8 mouse cellular contexts compared by ENCODE assay signal in genomic region chr2:23155199-23155621, GRCm38 (mm10). TPM values are rescaled to one million over a fixed set of nuclear protein-coding genes. Genes with fewer than 3 reads are reported as not detected.
DNase-seq lines count a peak whose midpoint lies in the region; ATAC-seq and TF ChIP-seq lines count a peak whose summit lies in the region.

No protein-coding gene starts in this region.

- peak overlapping the region; percentile 93 for H3K27ac ChIP-seq in heart, embryonic 10.5 days
- H3K27ac ChIP-seq in embryonic facial prominence, embryonic 14.5 days (replicated peaks; ENCODE audit: low read depth, low read length): peak overlapping the region; percentile 99
- H3K27ac ChIP-seq in limb, embryonic 12.5 days: peak overlapping the region; percentile 98
- peak overlapping the region; percentile 14; the same call in 1 of the 2 replicates for H3K27ac ChIP-seq in small intestine, adult 2 months (ENCODE audit: insufficient read depth, low read depth, low read length)

- 0 out of 2 replicates have a peak, but pooled peaks have one; percentile 0 for ATAC-seq in embryonic facial prominence, embryonic 14.5 days (ENCODE audit: low read depth)
- peak; percentile 1; the same call in 1 of the 2 replicates for ATAC-seq in limb, embryonic 12.5 days (ENCODE audit: insufficient number of reproducible peaks, insufficient read depth, low FRiP score, low TSS enrichment, low read depth)

- H3K4me3 ChIP-seq in heart, embryonic 10.5 days: peak overlapping the region; percentile 76
- H3K4me3 ChIP-seq in C2C12 (ENCODE audit: insufficient read depth, poor library complexity, severe bottlenecking): peak overlapping the region; percentile 93
- peak overlapping the region; percentile 84 for H3K4me3 ChIP-seq in embryonic facial prominence, embryonic 14.5 days (ENCODE audit: low read depth, low read length)
- H3K4me3 ChIP-seq in limb, embryonic 12.5 days (replicated peaks): peak overlapping the region; percentile 73
- peak overlapping the region; percentile 78 for H3K4me3 ChIP-seq in small intestine, adult 2 months (ENCODE audit: low read depth, low read length)

- H3K9me3 ChIP-seq in heart, embryonic 10.5 days: no peaks in the 10 kb centered on the region
- no peaks in the 10 kb centered on the region for H3K9me3 ChIP-seq in embryonic facial prominence, embryonic 14.5 days (ENCODE audit: control insufficient read depth, low read length)
- no peaks in the 10 kb centered on the region for H3K9me3 ChIP-seq in limb, embryonic 12.5 days

- 7% methylated on average over 5 of the region's 5 CpGs for WGBS in heart, embryonic 10.5 days
- 7% methylated on average over 5 of the region's 5 CpGs for WGBS in embryonic facial prominence, embryonic 14.5 days
- WGBS in limb, embryonic 12.5 days: 6% methylated on average over 5 of the region's 5 CpGs
- under 1% methylated on average over 5 of the region's 5 CpGs for WGBS in small intestine, adult 2 months

- DNase-seq in heart, embryonic 10.5 days (ENCODE audit: low spot score): no peak
- DNase-seq in heart, postnatal 4 days: no peak
- DNase-seq in embryonic facial prominence, embryonic 14.5 days (ENCODE audit: low spot score): peak; percentile 8
- DNase-seq in cerebellum, adult 9-11 months: no peak
- no peak for DNase-seq in right cerebral cortex, adult 18-20 months

- H3K27me3 ChIP-seq in heart, embryonic 10.5 days (ENCODE audit: insufficient read depth, poor library complexity, severe bottlenecking): no peaks in the 10 kb centered on the region
- no peaks in the 10 kb centered on the region for H3K27me3 ChIP-seq in C2C12 (ENCODE audit: control insufficient read depth, insufficient read depth, insufficient read length)
- no peaks in the 10 kb centered on the region for H3K27me3 ChIP-seq in embryonic facial prominence, embryonic 14.5 days (replicated peaks; ENCODE audit: control insufficient read depth, insufficient read depth, low read length)
- H3K27me3 ChIP-seq in limb, embryonic 12.5 days: no peaks in the 10 kb centered on the region
- no peaks in the 10 kb centered on the region for H3K27me3 ChIP-seq in small intestine, adult 2 months (ENCODE audit: control insufficient read depth, insufficient read depth, low read length)

- peaks cover 18% of the 10 kb centered on the region for H3K4me1 ChIP-seq in heart, embryonic 10.5 days
- H3K4me1 ChIP-seq in embryonic facial prominence, embryonic 14.5 days (ENCODE audit: control insufficient read depth, insufficient read depth, low read length): peaks cover 21% of the 10 kb centered on the region
- peaks cover 19% of the 10 kb centered on the region for H3K4me1 ChIP-seq in limb, embryonic 12.5 days (replicated peaks)
- H3K4me1 ChIP-seq in small intestine, adult 2 months (ENCODE audit: control insufficient read depth, insufficient read depth, insufficient read length, low read length): peaks cover 2% of the 10 kb centered on the region; the same call in 1 of the 2 replicates

- H3K79me3 ChIP-seq in C2C12 (ENCODE audit: low read depth): peaks cover 72% of the 10 kb centered on the region

- no peak for TF ChIP-seq POLR2A in small intestine, adult 2 months (IDR thresholded peaks at IDR 0.05; ENCODE audit: low read depth, low read length)

- H3K9ac ChIP-seq in embryonic facial prominence, embryonic 14.5 days (ENCODE audit: low read depth, low read length): peak overlapping the region; percentile 72
- peak overlapping the region; percentile 60 for H3K9ac ChIP-seq in limb, embryonic 12.5 days (replicated peaks)

- no peak for TF ChIP-seq CTCF in C2C12 (IDR thresholded peaks at IDR 0.05; ENCODE audit: control insufficient read depth, insufficient read depth, insufficient read length)
- TF ChIP-seq CTCF in small intestine, adult 2 months (IDR thresholded peaks at IDR 0.05; ENCODE audit: extremely low read depth, insufficient read length, insufficient replicate concordance, low read depth, low read length): no peak

- peaks cover 93% of the 10 kb centered on the region for H3K79me2 ChIP-seq in C2C12 (ENCODE audit: control insufficient read depth, insufficient read depth)

- H3K36me3 ChIP-seq in heart, embryonic 10.5 days: peaks cover 11% of the 10 kb centered on the region
- H3K36me3 ChIP-seq in C2C12 (ENCODE audit: control insufficient read depth, insufficient read depth): peaks cover 21% of the 10 kb centered on the region
- H3K36me3 ChIP-seq in embryonic facial prominence, embryonic 14.5 days (ENCODE audit: control insufficient read depth, insufficient read depth, low read length): no peaks in the 10 kb centered on the region
- peaks cover 11% of the 10 kb centered on the region; the same call in 1 of the 2 replicates for H3K36me3 ChIP-seq in limb, embryonic 12.5 days
- H3K36me3 ChIP-seq in small intestine, adult 2 months (ENCODE audit: control insufficient read depth, insufficient read depth, low read length): no peaks in the 10 kb centered on the region

- peak overlapping the region; percentile 87 for H3K4me2 ChIP-seq in embryonic facial prominence, embryonic 14.5 days (ENCODE audit: low read depth, low read length)
- peak overlapping the region; percentile 79 for H3K4me2 ChIP-seq in limb, embryonic 12.5 days

- peak overlapping the region; percentile 80 for H3ac ChIP-seq in C2C12 (ENCODE audit: control insufficient read depth, insufficient read length, low read depth)

TF ChIP-seq in C2C12, 6 proteins besides CTCF, POLR2A, EP300 and RAD21:
- no peak for TF ChIP-seq MAX (IDR thresholded peaks at IDR 0.05)
- TF ChIP-seq FOSL1 (IDR thresholded peaks at IDR 0.05; ENCODE audit: insufficient read depth, low read length, poor library complexity, severe bottlenecking): no peak
- no peak for TF ChIP-seq USF1 (IDR thresholded peaks at IDR 0.05; ENCODE audit: low read depth)
- TF ChIP-seq CEBPB (IDR thresholded peaks at IDR 0.05; ENCODE audit: low read depth): no peak
- no peak for TF ChIP-seq MYOD1 (IDR thresholded peaks at IDR 0.05; ENCODE audit: control insufficient read depth, insufficient read length, low read depth)
- TF ChIP-seq MYOG (IDR thresholded peaks at IDR 0.05; ENCODE audit: control insufficient read depth, extremely low read depth, insufficient read length): no peak

RNA-seq across cellular contexts. Expression of gene Mastl, which starts 0.6 kb away (rescaled TPM):
- 11.6 and 12.0 TPM in 2 replicates for polyA plus RNA-seq in heart, embryonic 10.5 days (2016; fragmentation: Nextera tagmentation; extraction: Ambion mirVana)
- 10 to 100 TPM; 12.2 to 13.2 TPM for total RNA-seq in heart, postnatal 4 days (2021)
- 3.7 TPM for polyA plus RNA-seq in C2C12 (2012; fragmentation: generic; extraction: Trizol)
- 8.5 and 9.4 TPM in 2 replicates for polyA plus RNA-seq in embryonic facial prominence, embryonic 14.5 days (2014; fragmentation: Nextera tagmentation; extraction: Ambion mirVana)
- 13.7 and 15.5 TPM in 2 replicates for polyA plus RNA-seq in limb, embryonic 12.5 days (2016; fragmentation: Nextera tagmentation; extraction: Ambion mirVana)
- 0.09 and 0.37 TPM in 2 replicates for polyA plus RNA-seq in small intestine, adult 2 months (2012; rRNA removed)

RNA-seq across cellular contexts. Expression of gene Yme1l1, which starts 1.0 kb away (rescaled TPM):
- polyA plus RNA-seq in heart, embryonic 10.5 days (2016; fragmentation: Nextera tagmentation; extraction: Ambion mirVana): 56.5 and 64.0 TPM in 2 replicates
- total RNA-seq in heart, postnatal 4 days (2021): 10 to 100 TPM; 73.8 to 74.7 TPM
- polyA plus RNA-seq in C2C12 (2012; fragmentation: generic; extraction: Trizol): 13.1 TPM
- polyA plus RNA-seq in embryonic facial prominence, embryonic 14.5 days (2014; fragmentation: Nextera tagmentation; extraction: Ambion mirVana): 76.5 and 78.6 TPM in 2 replicates
- polyA plus RNA-seq in limb, embryonic 12.5 days (2016; fragmentation: Nextera tagmentation; extraction: Ambion mirVana): 90.2 and 96.7 TPM in 2 replicates
- 0.53 and 0.85 TPM in 2 replicates for polyA plus RNA-seq in small intestine, adult 2 months (2012; rRNA removed)

RNA-seq across cellular contexts. Expression of gene 4931423N10Rik, which starts 52.1 kb away (rescaled TPM):
- polyA plus RNA-seq in heart, embryonic 10.5 days (2016; fragmentation: Nextera tagmentation; extraction: Ambion mirVana): not detected in 2 replicates
- total RNA-seq in heart, postnatal 4 days (2021): not detected
- not detected for polyA plus RNA-seq in C2C12 (2012; fragmentation: generic; extraction: Trizol)
- polyA plus RNA-seq in embryonic facial prominence, embryonic 14.5 days (2014; fragmentation: Nextera tagmentation; extraction: Ambion mirVana): 0.15 TPM in 1 of 2 replicates, not detected in the other
- polyA plus RNA-seq in limb, embryonic 12.5 days (2016; fragmentation: Nextera tagmentation; extraction: Ambion mirVana): not detected in 2 replicates
- not detected in 2 replicates for polyA plus RNA-seq in small intestine, adult 2 months (2012; rRNA removed)

Comparison
In these comparisons a context has a peak if more than half of its experiments do, and no peak if none do; other contexts are left out.
1. H3K27ac ChIP-seq: peak in every context shown above with its lines; median percentile 99 in embryonic facial prominence, embryonic 14.5 days; 98 in limb, embryonic 12.5 days; 93 in heart, embryonic 10.5 days; 14 in small intestine, adult 2 months.